Mouse (Mus musculus): ENCODE measurements around the gene Rps3.

DNA sequence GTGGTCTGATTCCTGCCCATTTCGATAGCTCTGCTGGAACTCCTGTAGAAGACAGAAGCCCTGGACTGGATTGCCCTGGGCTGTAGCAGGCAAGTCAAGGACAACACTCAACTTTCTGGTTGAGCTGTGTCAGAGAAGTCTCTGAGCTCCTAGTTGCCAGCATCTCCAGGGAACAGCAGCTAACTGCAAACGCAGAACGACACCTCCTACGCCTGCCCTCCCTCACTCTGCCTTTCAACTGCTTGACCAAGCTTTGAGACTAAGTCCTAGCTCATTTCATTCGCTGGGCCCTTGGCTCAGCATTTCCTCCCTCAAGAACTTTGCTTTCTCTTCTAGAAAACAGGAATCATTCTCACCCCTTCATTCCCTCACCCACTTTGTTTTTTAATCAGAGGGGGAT lies 45.9 kb upstream of the Rps3 start:
- TF ChIP-seq GATA1 (IDR thresholded peaks at IDR 0.05; ENCODE audit: borderline replicate concordance, low read length): no peak
- no peak for TF ChIP-seq FLI1 (IDR thresholded peaks at IDR 0.05; ENCODE audit: low read length)

Data from megakaryocyte, embryonic 14.5 days (primary cell).